Mouse (Mus musculus) adrenal gland, postnatal 0 days (tissue): ENCODE measurements around the gene Ufc1. TPM values are rescaled to one million over a fixed set of nuclear protein-coding genes. Genes with fewer than 3 reads are reported as not detected.

Experiments used
- polyA plus RNA-seq: library from polyadenylated mRNA; unstranded; fragments of >200 nt; fragmentation: Nextera tagmentation; extraction: Ambion mirVana; gene quantifications from 2 replicates; pipeline ENCODE4 v1.2.1, GENCODE M21; 2015

The Ufc1 gene
- 136 and 154 TPM in 2 replicates for polyA plus RNA-seq

GRCm38 (mm10) chr1:171294298-171295062 lies at the start of gene Ufc1:
Gene Ufc1, minus strand, starts transcription at chr1:171295024.

GRCm38 (mm10) chr1:171328839-171329432 lies 34.1 kb upstream of the Ufc1 start, which contains the start of gene Dedd:
Gene Dedd, plus strand, starts transcription at chr1:171329145.

GRCm38 (mm10) chr1:171287136-171288081 lies 7.4 kb downstream of the Ufc1 start, which contains the start of gene Usp21:
Gene Usp21, minus strand, starts transcription at chr1:171287991.

GRCm38 (mm10) chr1:171280916-171281527 lies 13.8 kb downstream of the Ufc1 start, which contains the start of gene Ppox:
Gene Ppox, minus strand, starts transcription at chr1:171281186.

GRCm38 (mm10) chr1:171269848-171270572 lies 24.8 kb downstream of the Ufc1 start, which contains the start of gene B4galt3:
Gene B4galt3, plus strand, starts transcription at chr1:171270328.

GRCm38 (mm10) chr1:171250680-171251593 lies 43.9 kb downstream of the Ufc1 start, which contains the start of gene Ndufs2:
Gene Ndufs2, minus strand, starts transcription at chr1:171251388.

GRCm38 (mm10) chr1:171249913-171250600 lies 44.8 kb downstream of the Ufc1 start, which contains the start of gene Adamts4:
Gene Adamts4, plus strand, starts transcription at chr1:171250421.

Other genes with a start within 250 kb of the Ufc1 start
- gene Fcgr3, start 230.1 kb downstream of the Ufc1 start, polyA plus RNA-seq: 42.6 and 55.1 TPM in 2 replicates
- gene Cfap126, start 181.1 kb downstream of the Ufc1 start, polyA plus RNA-seq: 4.1 and 7.5 TPM in 2 replicates
- gene Sdhc, start 144.4 kb downstream of the Ufc1 start, polyA plus RNA-seq: 198 and 253 TPM in 2 replicates
- 9.0 and 16.4 TPM in 2 replicates for gene Mpz, start 144.3 kb downstream of the Ufc1 start, polyA plus RNA-seq
- gene Pcp4l1, start 98.8 kb downstream of the Ufc1 start, polyA plus RNA-seq: 6.8 and 12.3 TPM in 2 replicates
- 1.7 and 2.5 TPM in 2 replicates for gene Nr1i3, start 81.1 kb downstream of the Ufc1 start, polyA plus RNA-seq
- 24.7 and 27.6 TPM in 2 replicates for gene Tomm40l, start 72.5 kb downstream of the Ufc1 start, polyA plus RNA-seq
- 476 and 741 TPM in 2 replicates for gene Apoa2, start 70.0 kb downstream of the Ufc1 start, polyA plus RNA-seq
- gene Fcer1g, start 60.7 kb downstream of the Ufc1 start, polyA plus RNA-seq: 91.3 and 98.9 TPM in 2 replicates
- 2.1 and 2.6 TPM in 2 replicates for gene Adamts4, start 44.6 kb downstream of the Ufc1 start, polyA plus RNA-seq
- gene Ndufs2, start 43.6 kb downstream of the Ufc1 start, polyA plus RNA-seq: 307 and 430 TPM in 2 replicates
- gene B4galt3, start 24.7 kb downstream of the Ufc1 start, polyA plus RNA-seq: 25.8 and 38.1 TPM in 2 replicates
- gene Ppox, start 13.8 kb downstream of the Ufc1 start, polyA plus RNA-seq: 19.7 and 42.8 TPM in 2 replicates
- gene Usp21, start 7.0 kb downstream of the Ufc1 start, polyA plus RNA-seq: 27.7 and 43.9 TPM in 2 replicates
- gene Dedd, start 34.1 kb upstream of the Ufc1 start, polyA plus RNA-seq: 25.9 and 36.8 TPM in 2 replicates
- gene Nit1, start 50.6 kb upstream of the Ufc1 start, polyA plus RNA-seq: 36.4 and 71.2 TPM in 2 replicates
- gene Pfdn2, start 50.6 kb upstream of the Ufc1 start, polyA plus RNA-seq: 71.6 and 101 TPM in 2 replicates
- 5.3 and 6.9 TPM in 2 replicates for gene Klhdc9, start 65.8 kb upstream of the Ufc1 start, polyA plus RNA-seq
- gene Nectin4, start 75.1 kb upstream of the Ufc1 start, polyA plus RNA-seq: 0.19 and 0.27 TPM in 2 replicates
- gene Arhgap30, start 93.9 kb upstream of the Ufc1 start, polyA plus RNA-seq: 2.2 and 2.3 TPM in 2 replicates
- 54.5 and 56.5 TPM in 2 replicates for gene Usf1, start 116.3 kb upstream of the Ufc1 start, polyA plus RNA-seq
- gene Tstd1, start 123.8 kb upstream of the Ufc1 start, polyA plus RNA-seq: 2.3 and 2.7 TPM in 2 replicates
- 56.2 and 87.2 TPM in 2 replicates for gene F11r, start 142.5 kb upstream of the Ufc1 start, polyA plus RNA-seq
- 16.8 and 18.8 TPM in 2 replicates for gene Alyref2, start 208.5 kb upstream of the Ufc1 start, polyA plus RNA-seq
- not detected in 2 replicates for gene Itln1, start 240.3 kb upstream of the Ufc1 start, polyA plus RNA-seq